Mouse (Mus musculus): Measurements from ENCODE around the gene St3gal4.

St3gal4 gene

GRCm38 (mm10) chr9:35007697-35008341 is 111.2 kb downstream of the St3gal4 start:
- DNase-seq (ENCODE audit: low spot score in 2 of 2), result no peak

- DNase-seq (ENCODE audit: low spot score in 2 of 2), result no peak
Observed at GRCm38 (mm10) chr9:35004113-35004512, 115.0 kb downstream of the St3gal4 start.

- DNase-seq (ENCODE audit: low spot score in 2 of 2), result no peak
Observed at GRCm38 (mm10) chr9:34997880-34998865, 120.9 kb downstream of the St3gal4 start.

Data from urinary bladder, adult 18-20 months (tissue).